Mouse (Mus musculus) bone marrow, adult 2 months (tissue): ENCODE data around the gene Hk1.

ENCODE experiments used
- CTCF ChIP-seq: fragments of 200-500 bp; IDR thresholded peaks from 2 replicates; pipeline ENCODE4 v1.5.1; 2011; ENCODE audit warnings: low read length, control low read depth; ENCODE audit not compliant: control insufficient read depth, insufficient read depth
- POLR2A ChIP-seq: fragments of 200-500 bp; IDR thresholded peaks from 2 replicates; pipeline ENCODE4 v1.6.1; 2011; ENCODE audit warnings: low read depth, mild to moderate bottlenecking, control low read depth, low read length, borderline replicate concordance; ENCODE audit not compliant: control insufficient read depth

- TF ChIP-seq POLR2A (no peak), CTCF (no peak)
Observed at GRCm38 (mm10) chr10:62279066-62279465, 100.6 kb downstream of the Hk1 start.
